Mouse (Mus musculus) left cerebral cortex, postnatal 4 days (tissue): ENCODE data around the gene Retreg3. TPM values are rescaled to one million over a fixed set of nuclear protein-coding genes. Genes with fewer than 3 reads are reported as not detected.

Experiments used
- DNase-seq: peaks from one replicate; pipeline ENCODE4 v3.0.0-alpha.2; 2022
- intact Hi-C: fragments of 180-260 bp; cut with DNase I; formaldehyde crosslinking; loops from one replicate; pipeline ENCODE4 v1.15.1; 2025
- total RNA-seq, 2 experiments: library from RNA; stranded (reverse); gene quantifications; 2 replicates each; pipeline ENCODE4 v1.2.3; 2021

Retreg3 gene
- total RNA-seq, 2 experiments from 2014 or later: 48.9 to 49.2 TPM

- DNase-seq: no peak
- intact Hi-C loops: no loop called here
These were observed 974 bp upstream of the Retreg3 start for GRCm38 (mm10) chr11:101120545-101121188.

- DNase-seq: no peak
- intact Hi-C loops: no loop called here
These were observed 447 bp downstream of the Retreg3 start for GRCm38 (mm10) chr11:101119131-101119760.

GRCm38 (mm10) chr11:101118105-101118504 is 1.6 kb downstream of the Retreg3 start:
- intact Hi-C loops: no loop called here
- DNase-seq: no peak

- no peak for DNase-seq
- intact Hi-C loops: no loop called here
These were observed 4.1 kb downstream of the Retreg3 start for GRCm38 (mm10) chr11:101115564-101115963.

- DNase-seq: no peak
- intact Hi-C loops: no loop called here
These were observed 7.5 kb downstream of the Retreg3 start for GRCm38 (mm10) chr11:101112186-101112585.

GRCm38 (mm10) chr11:101111178-101111577 is 8.5 kb downstream of the Retreg3 start:
- intact Hi-C loops: no loop called here
- no peak for DNase-seq

- DNase-seq: no peak
- intact Hi-C loops: no loop called here
These were observed 9.0 kb downstream of the Retreg3 start for GRCm38 (mm10) chr11:101110708-101111107.

- intact Hi-C loops: no loop called here
These were observed 10.3 kb downstream of the Retreg3 start for GRCm38 (mm10) chr11:101109351-101109750.

GRCm38 (mm10) chr11:101103011-101103410 is 16.7 kb downstream of the Retreg3 start:
- no peak for DNase-seq
- intact Hi-C loops: no loop called here

More at GRCm38 (mm10) chr11:101109351-101109750, 10.3 kb downstream of the Retreg3 start:
- DNase-seq: no peak

- intact Hi-C loops: loop anchor here (5.0 kb wide), 1 partner anchor 79 kb away; the partner anchor contains the start of gene Ccr10
These were observed 21.5 kb downstream of the Retreg3 start for GRCm38 (mm10) chr11:101098231-101098630.

GRCm38 (mm10) chr11:101095314-101096024 is 24.2 kb downstream of the Retreg3 start, which contains the start of gene Psmc3ip:
Gene Psmc3ip, minus strand, starts transcription at chr11:101095436.
- intact Hi-C loops: loop anchor here (5.0 kb wide), 1 partner anchor 82 kb away; the partner anchor contains the start of gene Ccr10
- peak; percentile 95 for DNase-seq

More at GRCm38 (mm10) chr11:101098231-101098630, 21.5 kb downstream of the Retreg3 start:
- DNase-seq: no peak

- no peak for DNase-seq
These were observed 24.8 kb downstream of the Retreg3 start for GRCm38 (mm10) chr11:101094930-101095313.

GRCm38 (mm10) chr11:101089931-101090330 is 29.8 kb downstream of the Retreg3 start:
- intact Hi-C loops: no loop called here
- DNase-seq: no peak

More at GRCm38 (mm10) chr11:101094930-101095313, 24.8 kb downstream of the Retreg3 start:
- intact Hi-C loops: loop anchor here (5.0 kb wide), 1 partner anchor 82 kb away; the partner anchor contains the start of gene Ccr10

GRCm38 (mm10) chr11:101087682-101088055 is 32.0 kb downstream of the Retreg3 start:
- DNase-seq: no peak
- intact Hi-C loops: no loop called here

- intact Hi-C loops: no loop called here
- peak; percentile 93 for DNase-seq
These were observed 32.7 kb downstream of the Retreg3 start, which contains the start of gene Mlx for GRCm38 (mm10) chr11:101086756-101087681. Gene Mlx, plus strand, starts transcription at chr11:101087277.

GRCm38 (mm10) chr11:101086323-101086674 is 33.4 kb downstream of the Retreg3 start:
- intact Hi-C loops: no loop called here
- DNase-seq: no peak

- no peak for DNase-seq
- intact Hi-C loops: no loop called here
These were observed 33.9 kb downstream of the Retreg3 start for GRCm38 (mm10) chr11:101085617-101086322.

GRCm38 (mm10) chr11:101084811-101085210 is 34.9 kb downstream of the Retreg3 start:
- intact Hi-C loops: no loop called here

GRCm38 (mm10) chr11:101084246-101084645 is 35.4 kb downstream of the Retreg3 start:
- no peak for DNase-seq
- intact Hi-C loops: no loop called here

More at GRCm38 (mm10) chr11:101084811-101085210, 34.9 kb downstream of the Retreg3 start:
- no peak for DNase-seq
